Mouse (Mus musculus) retina, embryonic 14.5 days (tissue): ENCODE measurements at regions not wholly inside any gene's neighbourhood (a gene's known extent, or its start where the extent isn't known, plus 50 kb on each side); places are given as distances from the start of the nearest gene placed in this dataset.

Source experiments
- DNase-seq: peaks from one replicate; pipeline ENCODE4 v3.0.0-alpha.2; 2015; ENCODE audit warnings: low spot score

DNA sequence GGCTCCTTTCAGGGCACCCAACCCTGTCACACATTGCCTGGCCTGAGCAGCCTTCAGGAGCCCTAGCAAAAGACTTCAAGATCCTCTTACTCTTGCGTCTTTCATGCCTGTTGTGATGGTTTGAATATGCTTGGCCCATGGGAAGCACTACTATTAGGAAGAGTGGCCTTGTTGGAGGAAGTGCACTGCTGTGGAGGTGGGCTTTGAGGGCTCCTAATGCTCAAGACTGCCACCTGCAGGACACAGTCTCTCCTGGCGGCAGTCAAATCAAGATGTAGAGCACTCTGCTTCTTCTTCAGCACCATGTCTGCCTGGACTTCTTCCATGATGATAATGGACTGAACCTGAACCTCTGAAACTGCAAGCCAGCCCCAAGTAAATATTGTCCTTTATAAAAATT, 73.0 kb downstream of the Tsen15 start:
- DNase-seq, result peak; percentile 52

DNA sequence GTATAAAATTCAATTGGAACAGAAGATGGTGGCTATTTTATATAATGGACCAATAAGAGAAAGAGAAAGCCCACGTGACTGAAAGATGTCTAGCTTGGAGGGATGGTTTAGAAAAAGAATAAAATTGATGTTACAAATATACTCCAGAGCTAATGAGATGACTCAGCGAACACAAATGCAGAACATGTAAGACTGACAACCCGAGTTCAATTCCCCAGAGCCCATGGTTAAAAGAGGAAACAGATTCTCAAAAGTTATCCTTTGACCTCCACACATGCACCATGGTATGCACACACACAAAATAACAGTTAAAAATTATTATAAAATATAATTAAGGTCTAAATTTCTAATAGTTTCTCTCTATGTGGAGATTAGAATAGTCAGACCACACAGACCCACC, 81.0 kb downstream of the Tsen15 start:
- DNase-seq, result no peak

DNA sequence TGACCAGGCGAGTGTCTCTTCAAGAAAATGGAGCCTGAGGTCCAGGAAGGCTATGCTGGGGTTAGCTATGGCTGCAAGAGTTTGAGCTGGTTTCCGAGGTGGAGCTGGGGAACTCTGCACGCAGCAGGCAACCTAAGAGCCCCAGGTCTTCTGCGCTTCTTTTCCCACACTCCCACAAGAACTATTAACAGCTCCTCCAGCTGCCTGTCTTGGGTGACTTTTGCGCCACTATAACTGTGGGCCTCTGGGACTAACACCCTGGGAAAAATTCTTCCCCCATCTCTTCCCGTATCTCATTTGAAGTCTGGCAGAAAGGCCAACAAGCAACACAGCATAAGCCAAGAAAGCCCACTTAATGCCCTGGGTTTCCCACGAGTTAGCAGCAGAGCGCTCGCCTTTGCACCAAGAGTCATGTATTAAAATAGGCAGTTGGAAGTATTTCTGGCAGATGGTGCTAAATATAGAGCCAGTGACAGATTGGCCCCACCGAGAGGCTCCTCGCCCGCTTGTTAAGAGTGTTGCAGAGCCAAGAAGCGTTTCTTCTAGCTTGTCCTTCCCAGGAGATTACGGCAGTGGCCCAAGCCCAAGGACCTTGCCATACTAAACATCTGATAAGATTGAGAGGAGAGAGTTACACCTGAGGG, 81.9 kb downstream of the Tsen15 start:
- no peak for DNase-seq

DNA sequence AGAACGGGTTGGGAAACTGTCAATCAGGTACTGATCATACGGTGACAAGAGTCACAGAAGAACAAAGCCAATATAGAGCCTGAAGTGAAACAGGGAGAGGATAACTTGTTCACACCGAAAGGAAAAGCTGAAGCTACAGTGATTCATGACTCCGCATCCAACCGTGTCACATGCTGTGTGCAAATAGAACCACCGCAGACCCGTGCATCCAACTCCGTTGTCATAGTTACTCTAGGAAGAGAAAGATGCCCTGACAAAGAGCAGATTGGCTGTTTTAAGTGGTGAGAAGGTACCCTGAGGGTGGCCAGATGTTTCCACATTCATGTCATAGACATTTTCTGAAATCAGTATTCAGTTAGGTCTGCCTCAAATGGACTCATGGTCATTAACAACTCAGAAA, 85.1 kb downstream of the Tsen15 start:
- no peak for DNase-seq

DNA sequence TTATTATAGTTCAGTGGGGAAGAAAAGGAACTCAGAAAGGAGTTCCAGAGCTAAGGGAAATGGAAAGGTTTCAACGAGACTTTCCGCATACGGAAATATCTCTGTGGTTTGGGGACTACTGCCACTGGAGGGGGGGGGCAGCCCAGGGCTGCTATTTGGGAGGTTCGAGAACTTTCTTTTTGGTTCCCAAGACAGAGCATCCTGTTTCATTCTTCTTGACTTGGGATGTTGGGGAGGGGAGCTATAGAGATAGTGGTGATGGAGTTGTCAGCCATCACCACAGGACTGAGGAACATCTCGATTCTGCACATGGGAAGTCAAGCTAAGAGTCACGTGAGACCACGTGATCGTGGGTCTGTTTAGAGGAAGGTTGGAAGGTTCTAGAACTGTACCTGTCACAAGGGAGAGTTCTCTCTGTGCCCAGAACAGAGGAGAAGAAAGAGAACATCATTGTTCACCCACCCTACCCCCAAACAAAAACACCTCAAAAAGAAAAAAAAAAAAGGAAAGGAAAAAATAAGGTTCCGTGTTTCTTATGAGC, 94.2 kb downstream of the Tsen15 start:
- DNase-seq, result no peak

DNA sequence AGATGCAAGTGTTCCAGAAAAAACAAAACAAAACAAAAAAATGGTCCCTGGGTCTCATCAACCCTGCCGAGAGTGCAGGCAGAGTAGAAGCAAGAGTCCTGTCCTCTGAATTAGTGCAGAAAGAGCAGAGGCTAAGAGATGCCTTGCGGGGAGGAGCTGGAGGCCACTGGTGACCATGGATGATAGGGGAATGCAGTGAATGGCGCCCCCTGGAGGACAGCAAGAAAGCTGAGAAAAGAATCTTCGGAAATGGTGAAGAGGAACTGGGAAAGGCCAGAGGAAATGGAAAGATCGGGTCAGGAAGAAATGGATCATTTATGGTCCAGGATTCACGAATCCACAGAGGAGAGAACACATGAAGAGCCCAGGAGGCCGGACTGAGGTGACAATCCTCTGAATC, 95.7 kb downstream of the Tsen15 start:
- DNase-seq, result peak; percentile 74

DNA sequence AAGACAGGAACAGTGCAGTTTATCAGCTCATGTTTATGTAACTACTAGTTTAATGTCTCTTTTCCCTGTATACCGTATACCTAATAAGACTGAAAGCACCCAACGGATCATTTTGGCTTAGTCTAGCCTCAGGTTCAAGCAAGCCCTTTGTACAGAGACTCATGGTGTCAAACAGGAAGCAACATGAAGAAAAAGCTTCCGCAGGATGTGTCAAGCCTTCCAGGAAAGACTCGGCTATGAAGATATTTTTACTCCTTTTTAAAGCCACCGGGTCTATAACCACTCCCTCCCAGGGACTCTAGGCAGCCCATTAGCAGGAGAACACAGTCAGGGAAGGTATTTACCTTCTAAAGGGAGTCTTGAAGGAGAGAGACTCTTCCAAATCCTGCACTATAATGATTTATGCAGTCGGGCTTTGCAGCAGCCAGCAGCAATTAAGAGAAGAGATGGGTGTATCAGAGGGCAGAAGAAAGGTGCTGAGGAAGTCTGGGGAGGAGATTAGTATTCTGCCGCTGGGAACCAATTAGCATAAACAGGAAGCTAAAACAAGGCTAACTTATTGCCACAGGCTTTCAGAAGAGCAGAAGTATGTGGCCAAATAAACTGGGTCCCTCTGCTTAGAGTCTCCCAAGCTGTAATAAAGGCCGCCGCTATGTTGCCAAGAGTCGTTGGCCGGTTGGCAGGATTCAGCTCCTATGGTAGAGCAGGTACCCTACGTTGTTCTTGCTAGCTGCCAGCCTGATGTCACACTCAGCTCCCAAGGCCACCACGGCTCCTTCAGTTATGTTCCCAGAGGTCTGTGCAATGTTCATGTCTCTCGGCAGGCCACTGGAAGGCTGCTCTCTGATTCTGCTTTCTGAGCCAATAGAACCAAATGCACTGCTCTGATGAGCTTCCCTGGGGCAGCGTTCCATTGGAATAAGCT, 98.7 kb downstream of the Tsen15 start:
- no peak for DNase-seq

DNA sequence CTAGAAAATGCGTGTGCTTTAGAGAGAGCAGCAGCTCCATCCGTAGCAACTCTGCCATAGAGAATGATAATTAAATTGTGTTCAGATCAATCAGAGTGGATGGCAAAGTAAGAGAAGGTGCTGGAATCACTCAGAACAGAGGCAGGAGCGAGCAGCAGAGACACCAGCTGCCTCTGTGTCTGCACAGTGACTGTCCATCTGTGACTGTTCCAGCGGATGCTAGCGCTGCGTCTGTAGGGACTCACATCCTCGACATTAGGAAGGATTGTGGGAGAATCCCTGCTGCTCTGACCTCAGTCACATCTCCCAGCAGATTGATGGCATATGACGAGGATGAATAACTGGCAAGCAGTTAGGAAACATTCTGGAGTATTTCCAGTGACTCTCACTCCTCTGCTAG, 99.8 kb downstream of the Tsen15 start:
- no peak for DNase-seq

DNA sequence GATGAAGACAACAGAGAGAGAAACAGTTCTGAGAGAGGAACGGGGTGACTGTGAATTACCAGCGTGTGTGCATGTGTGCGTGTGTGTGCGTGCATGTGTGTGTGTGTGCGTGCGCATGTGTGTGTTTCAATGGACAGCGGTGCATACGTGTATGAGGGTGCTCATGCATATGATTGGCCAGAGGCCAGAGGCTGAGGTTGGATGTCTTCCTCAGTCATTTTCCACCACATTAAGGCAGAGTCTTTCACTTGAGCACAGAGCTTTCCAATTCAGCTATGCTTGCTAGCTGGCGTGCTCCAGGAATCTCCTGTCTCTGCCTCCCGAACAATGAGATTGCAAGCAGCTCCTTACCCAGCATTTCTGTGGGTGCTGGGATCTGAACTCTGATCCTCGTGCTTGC, 104.4 kb downstream of the Tsen15 start:
- DNase-seq, result no peak

DNA sequence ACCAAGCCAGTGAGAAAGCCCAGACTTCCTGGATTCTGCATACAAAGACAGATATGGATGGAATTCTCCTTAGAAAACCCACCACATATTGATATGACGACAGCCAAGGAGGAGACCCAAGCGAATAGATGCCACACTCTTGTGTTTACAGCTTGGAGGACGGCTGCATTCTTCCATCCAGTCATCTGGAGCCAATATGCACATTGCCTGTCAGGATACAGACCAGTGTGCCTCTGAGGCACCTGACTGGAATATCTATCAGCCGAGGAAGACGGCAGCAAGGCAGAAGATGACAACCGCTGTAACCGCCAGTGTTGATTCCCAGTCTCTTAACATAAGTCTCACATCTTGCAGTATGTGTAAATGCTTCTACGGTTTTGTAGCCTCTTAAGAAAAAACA, 105.3 kb downstream of the Tsen15 start:
- DNase-seq, result no peak

DNA sequence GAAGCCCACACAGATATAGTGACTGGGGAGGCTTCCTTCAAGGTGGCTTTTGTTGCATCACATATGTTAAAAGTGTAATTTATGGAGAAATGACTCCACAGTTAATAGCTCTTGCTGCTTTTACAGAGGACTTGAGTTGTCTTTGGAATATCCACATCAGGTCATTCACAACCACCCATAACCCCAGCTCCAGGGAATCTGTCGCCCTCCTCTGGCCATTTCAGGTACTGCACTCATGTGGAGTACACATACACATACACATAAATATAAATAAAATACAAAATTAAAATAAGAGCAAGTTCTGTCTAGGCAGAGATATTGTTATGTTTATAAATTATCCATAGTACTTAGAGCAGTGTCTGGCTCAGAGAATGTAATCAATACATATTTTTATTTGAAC, 106.5 kb downstream of the Tsen15 start:
- no peak for DNase-seq

DNA sequence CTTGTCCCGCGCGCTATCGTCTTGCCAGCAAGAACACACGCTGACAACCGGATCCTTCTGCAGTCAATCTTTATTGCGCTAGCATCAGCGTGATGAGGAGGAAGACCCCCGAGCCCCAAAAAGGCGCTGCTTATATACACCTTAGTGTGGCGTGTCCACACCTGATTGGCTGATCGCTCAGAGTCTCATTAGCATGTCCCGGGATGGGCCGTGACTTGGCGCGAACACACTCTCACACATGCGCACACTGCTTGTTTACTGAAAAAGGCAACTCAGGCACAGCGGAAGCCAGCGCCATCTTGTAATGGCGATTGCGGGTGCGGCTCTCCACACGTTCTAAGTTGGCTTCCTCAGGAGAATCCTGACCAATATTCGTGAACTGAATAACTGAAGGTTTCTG, 111.5 kb downstream of the Tsen15 start:
- DNase-seq, result no peak

DNA sequence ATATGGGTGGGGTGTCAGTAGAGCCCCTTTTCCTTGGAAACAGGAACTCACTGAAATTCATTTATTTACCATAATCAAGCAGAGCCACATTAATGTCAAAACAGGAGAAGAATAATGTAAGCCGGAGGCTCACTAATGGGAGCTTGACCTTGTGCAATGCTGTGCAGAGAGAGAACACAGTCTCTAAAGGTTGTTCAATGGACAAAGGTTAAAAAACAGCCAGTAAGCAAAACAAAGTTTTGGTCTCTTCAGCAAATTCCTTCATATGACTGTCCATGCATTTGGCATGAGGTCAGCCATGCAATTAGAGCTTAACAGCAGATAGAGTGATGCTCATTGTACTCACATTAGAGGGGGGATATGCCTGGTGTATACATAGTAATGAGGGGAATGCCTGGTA, 113.1 kb downstream of the Tsen15 start:
- no peak for DNase-seq

DNA sequence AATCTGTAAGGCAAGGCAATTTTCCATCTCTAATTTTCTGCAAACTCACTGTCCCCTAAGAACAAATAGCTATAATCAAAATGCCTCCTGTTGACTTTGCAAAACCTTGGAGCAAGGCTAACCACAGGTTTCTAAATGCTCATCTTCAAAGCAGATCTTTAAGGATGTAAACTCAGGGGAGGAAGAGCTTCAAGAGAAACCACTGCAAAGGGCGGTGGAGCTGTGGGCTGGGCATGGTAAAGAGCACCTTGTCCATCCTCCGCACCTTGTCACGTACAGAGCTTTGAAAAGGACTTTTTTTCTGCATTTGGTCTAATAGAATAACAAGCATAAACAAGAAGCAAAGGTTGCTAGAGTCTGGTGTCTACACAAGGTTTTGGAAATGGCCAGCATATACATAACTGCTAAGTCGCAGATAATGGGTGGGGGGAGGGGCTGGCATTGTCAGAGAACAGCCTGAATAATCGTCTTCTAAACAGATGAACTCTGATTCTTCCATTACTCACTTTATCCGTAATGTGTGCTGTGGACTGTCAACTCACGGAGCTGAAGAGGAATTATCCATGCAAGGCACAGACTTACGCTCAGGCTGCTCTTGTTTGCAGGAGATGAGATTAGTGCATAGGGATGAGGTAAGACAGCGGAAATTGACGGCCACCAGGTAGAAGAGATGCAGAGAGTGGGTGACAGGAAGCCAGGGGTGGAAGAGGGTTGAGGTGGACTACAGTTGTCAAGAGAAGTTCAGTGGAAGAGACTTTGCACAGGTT, 116.4 kb downstream of the Tsen15 start:
- DNase-seq, result no peak

DNA sequence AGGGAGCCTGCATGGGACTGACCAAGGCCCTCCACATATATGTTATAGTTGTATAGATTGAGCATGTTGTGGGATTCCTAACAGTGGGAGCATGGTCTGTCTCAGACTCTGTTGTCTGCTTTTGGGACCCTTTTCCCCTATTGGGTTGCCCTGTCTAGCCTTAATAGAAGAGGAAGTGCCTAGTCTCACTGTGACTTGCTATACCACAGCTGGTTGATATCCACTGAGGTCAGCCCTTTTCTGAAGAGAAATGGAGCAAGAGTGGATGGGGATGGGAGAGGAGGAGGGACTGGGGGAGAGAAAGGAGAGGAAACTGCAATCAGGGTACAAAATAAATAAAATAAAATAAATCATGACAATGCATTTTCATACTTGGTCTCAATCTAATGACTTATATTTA, 120.1 kb downstream of the Tsen15 start:
- DNase-seq, result no peak

DNA sequence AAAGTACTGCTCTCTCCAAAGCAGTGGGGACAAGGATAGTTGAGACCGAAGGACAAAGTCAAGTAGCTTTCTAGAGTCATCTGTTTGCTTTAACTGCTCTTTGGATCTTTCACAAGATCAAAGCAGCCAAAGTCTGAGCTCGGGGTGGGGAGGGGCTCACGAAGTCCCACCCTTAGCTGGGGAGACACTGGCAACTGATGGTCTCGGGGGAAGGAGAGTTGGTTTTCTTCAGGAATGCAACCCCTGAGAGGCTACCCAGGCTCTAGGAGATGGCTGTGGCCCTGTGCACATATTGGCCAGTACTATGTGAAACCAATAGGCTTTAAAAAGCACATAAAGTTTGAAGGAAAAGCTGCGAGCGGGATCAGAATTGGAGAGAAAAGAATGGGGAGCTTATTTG, 121.5 kb downstream of the Tsen15 start:
- DNase-seq, result no peak

DNA sequence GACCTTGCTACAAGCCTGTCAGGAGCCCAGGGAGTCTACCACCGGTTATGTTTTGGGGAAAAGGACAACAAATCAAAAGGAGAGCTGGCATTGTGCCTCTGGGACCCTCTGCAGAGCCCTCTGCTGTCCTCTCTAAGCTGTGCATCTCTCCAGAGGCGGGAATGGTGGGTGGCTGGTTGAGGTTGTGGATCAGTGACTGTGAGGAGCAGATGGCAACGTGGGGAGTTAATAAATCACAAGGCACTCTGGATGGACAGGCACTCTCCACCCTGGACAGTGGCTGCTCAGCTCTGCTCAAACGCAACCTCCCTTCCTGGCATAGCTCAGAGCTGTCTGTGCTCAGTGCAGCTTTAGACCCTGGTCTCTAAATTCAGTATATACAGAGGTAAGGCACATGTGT, 125.0 kb downstream of the Tsen15 start:
- DNase-seq, result peak; percentile 32

DNA sequence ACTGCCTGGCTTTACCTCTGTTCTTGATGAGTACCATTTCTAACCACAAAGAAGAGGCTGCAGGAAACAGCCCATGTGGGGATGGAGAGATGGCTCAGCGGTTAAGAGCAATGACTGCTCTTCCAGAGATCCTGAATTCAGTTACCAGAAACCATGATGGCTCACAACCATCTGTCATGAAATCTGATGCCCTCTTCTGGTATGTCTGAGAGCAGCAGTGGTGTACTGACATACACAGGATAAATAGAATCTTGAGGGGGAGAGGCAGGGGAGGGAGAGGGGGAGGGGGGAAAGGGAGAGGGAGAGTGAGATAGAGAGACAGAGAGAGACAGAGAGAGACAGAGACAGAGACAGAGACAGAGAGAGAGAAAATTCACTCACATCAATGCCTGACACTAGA, 125.5 kb downstream of the Tsen15 start:
- no peak for DNase-seq

DNA sequence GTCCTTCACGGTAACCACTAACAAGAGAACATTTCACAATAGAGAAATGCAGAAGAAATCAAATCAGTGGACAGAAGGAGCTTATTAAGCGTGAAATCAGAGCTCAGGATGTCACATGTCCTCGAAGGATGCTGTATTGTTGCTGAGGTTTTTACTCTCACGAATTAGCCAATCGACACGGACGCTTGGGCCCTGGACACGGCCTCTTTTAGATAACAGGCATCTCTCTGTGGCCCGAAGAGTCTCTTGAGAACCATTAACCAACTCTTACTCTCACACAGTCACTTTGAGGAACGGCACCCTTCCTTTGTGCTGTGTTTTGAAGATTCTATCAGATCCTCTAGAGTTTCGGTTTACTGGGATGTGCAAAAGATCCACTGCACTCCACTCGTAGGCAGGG, 128.2 kb downstream of the Tsen15 start:
- no peak for DNase-seq

DNA sequence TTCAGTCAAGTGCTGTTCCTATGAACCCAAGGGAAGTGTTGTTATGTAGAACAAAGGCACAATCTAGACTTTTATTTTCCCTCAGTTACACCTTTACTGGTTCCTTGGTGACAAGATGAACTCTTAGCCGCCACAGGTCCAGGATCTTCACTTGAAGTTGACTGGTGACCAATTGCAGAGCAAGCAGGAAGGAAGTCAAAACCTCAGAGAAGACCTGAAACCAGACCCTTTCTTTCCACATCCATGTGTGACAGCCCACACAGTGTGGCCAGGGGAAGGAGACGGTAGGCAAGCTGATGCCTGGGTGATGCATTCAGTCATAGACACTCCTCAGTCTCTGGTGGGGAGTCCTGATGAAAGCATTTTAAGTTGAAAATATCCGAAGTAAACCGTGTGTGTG, 132.6 kb downstream of the Tsen15 start:
- no peak for DNase-seq

DNA sequence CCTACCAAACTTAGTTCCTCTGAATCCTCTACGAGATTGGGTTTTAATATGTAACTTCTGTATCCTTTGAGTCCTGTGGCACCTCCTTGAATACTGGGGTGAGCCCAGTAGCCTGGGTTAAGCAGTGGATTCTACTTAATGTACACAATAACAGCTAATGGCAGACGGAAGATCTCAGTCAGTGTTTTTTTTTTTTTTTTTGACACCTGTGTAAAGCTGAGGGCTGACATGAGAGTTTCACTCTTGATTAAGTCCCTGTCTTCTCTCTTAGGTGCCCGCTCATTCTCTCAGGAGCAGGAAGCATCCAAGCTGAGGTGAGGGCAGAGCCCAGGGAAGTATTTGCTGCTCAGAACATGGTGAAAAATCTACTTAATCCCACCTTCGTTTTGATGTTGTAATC, 133.0 kb downstream of the Tsen15 start:
- no peak for DNase-seq

DNA sequence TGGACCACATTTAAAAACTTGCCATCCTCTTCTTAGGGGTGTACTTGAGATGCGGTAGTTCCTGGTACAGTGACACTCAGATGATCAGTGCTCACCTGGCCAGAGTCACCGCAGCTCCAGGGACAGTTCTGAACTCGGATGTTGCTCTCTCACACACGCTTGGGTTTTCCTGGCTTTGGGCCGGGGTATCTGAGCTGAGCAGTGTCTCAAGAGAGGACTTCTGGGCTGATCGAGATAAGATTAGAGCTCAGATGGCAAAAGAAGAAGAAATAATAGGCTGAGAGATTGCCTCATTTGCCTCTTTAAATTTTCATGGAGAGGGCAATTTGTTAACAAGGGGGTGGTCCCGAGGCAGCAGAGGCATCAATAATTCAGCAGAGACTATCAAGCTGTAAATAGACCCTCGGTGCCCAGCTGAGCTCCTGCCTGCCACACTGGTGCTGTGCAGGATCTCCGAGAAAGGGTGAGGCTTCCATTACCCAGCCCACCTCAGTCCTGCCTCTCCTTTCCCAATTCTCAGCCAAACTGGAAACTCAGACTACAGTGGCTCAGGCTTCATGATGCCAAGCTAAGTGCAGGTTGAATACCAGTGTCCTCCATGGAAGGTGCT, 133.7 kb downstream of the Tsen15 start:
- peak; percentile 39 for DNase-seq
